Mouse (Mus musculus): ENCODE results near the gene Tasp1. TPM values are rescaled to one million over a fixed set of nuclear protein-coding genes. Genes with fewer than 3 reads are reported as not detected.
"Not testable (repeated sequence)": the region's sequence is repeated elsewhere in the genome, so short reads cannot be mapped to it uniquely, and the experiment has no call there.

Tasp1 gene
- polyA plus RNA-seq, 1 experiment from 2014 or later = 10.1 TPM

DNA sequence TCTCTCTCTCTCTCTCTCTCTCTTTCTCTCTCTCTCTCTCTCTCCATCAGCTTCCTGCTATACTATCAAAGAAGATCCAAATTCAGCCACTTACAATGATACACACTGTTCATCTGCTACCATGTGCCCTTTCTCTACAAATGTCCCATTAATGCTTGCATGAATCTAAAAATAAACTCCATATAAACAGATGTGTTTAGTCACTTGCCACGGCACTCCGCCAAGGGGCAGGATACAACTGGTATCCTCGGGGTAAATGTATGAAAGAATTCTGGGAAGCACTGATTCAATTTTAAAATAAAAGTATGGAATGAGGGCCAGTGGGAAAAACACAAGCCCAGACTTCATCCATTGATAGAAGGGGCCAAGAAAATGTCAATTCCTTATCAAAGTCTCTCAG, 33.4 kb upstream of the Tasp1 start:
- Histone ChIP-seq H3K4me2 (ENCODE audit: low read depth, low read length) (no peak overlapping the region), H3K27ac (ENCODE audit: low read depth) (no peak overlapping the region), H3K9me3 (ENCODE audit: low read length) (no peaks in the 10 kb centered on the region), H3K4me1 (ENCODE audit: insufficient read depth) (no peaks in the 10 kb centered on the region; the same call in 1 of the 2 replicates), H3K36me3 (replicated peaks; ENCODE audit: insufficient read depth, low read length) (no peaks in the 10 kb centered on the region), H3K4me3 (ENCODE audit: low read depth, low read length) (no peak overlapping the region), H3K9ac (replicated peaks) (no peak overlapping the region), H3K27me3 (ENCODE audit: insufficient read depth, low read length) (no peaks in the 10 kb centered on the region)
- no peak for TF ChIP-seq EP300 (IDR thresholded peaks at IDR 0.05; ENCODE audit: low read depth)
- 72% methylated on average over 3 of the region's 3 CpGs for WGBS (ENCODE audit: insufficient replicate concordance)
- ATAC-seq (no peak), DNase-seq (no peak)

DNA sequence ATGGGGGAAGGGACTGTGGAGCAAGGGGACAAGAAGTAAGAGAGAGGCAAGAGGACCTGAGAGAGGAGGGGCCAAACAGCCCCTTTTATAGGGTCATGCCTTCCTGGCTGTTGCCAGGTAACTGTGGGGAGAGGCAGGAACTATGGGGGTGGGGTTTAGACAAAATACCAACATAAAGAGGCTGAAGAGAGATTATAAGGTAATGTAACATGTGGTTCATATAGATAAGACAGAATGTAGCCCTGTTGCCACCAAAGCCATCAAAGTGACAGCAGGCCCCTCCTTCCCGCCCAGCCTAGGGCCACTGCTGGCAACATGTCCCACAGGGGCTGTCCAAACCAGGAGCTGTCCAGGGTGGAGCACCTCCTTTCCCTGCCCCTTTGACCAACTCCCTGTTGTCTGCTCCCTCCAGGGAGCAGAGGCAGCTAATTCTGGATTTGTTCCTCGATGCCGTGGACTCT, 30.6 kb upstream of the Tasp1 start:
- peak overlapping the region; percentile 32; the same call in 1 of the 2 replicates for H3K4me2 ChIP-seq (ENCODE audit: low read depth, low read length)

DNA sequence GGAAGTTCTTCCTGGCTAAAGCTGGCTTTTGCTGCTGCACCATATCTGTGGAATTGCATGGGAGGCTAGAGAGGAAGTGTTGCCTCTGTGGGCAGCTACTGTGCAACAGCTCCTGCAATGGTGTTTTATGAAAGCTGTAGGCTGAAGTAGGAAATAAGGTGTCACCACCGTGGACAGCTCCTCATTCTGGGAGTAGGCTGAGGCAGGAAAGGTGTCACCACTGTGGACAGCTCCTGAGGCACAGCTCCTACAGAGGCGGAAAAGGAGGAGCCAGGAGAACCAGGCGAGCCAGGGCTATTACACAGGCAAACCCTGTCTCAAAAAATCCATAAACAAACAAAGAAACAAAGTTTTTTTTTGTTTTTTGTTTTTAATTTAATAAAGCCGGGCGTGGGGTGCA, 29.4 kb upstream of the Tasp1 start:
- WGBS (ENCODE audit: insufficient replicate concordance) = 84% methylated on average over 5 of the region's 5 CpGs
- no peak overlapping the region for H3K4me3 ChIP-seq (ENCODE audit: low read depth, low read length)
- ATAC-seq = no peak
- H3K9ac ChIP-seq (replicated peaks) = no peak overlapping the region
- no peak overlapping the region for H3K27ac ChIP-seq (ENCODE audit: low read depth)
- no peak for DNase-seq
- TF ChIP-seq EP300 (IDR thresholded peaks at IDR 0.05; ENCODE audit: low read depth) = no peak
- no peak for TF ChIP-seq CTCF (IDR thresholded peaks at IDR 0.05; ENCODE audit: low read depth)
- no peak overlapping the region for H3K4me2 ChIP-seq (ENCODE audit: low read depth, low read length)
- no peaks in the 10 kb centered on the region for H3K9me3 ChIP-seq (ENCODE audit: low read length)
- H3K36me3 ChIP-seq (replicated peaks; ENCODE audit: insufficient read depth, low read length) = no peaks in the 10 kb centered on the region
- H3K4me1 ChIP-seq (ENCODE audit: insufficient read depth) = no peaks in the 10 kb centered on the region; the same call in 1 of the 2 replicates
- no peaks in the 10 kb centered on the region for H3K27me3 ChIP-seq (ENCODE audit: insufficient read depth, low read length)

More for the DNA sequence above, 30.6 kb upstream of the Tasp1 start:
- Histone ChIP-seq H3K36me3 (replicated peaks; ENCODE audit: insufficient read depth, low read length) (no peaks in the 10 kb centered on the region), H3K27me3 (ENCODE audit: insufficient read depth, low read length) (no peaks in the 10 kb centered on the region), H3K4me3 (ENCODE audit: low read depth, low read length) (no peak overlapping the region), H3K9ac (replicated peaks) (0 out of 2 replicates have a peak overlapping the region, but pooled peaks have one; percentile 26), H3K27ac (ENCODE audit: low read depth) (peak overlapping the region; percentile 80), H3K4me1 (ENCODE audit: insufficient read depth) (no peaks in the 10 kb centered on the region; the same call in 1 of the 2 replicates), H3K9me3 (ENCODE audit: low read length) (no peaks in the 10 kb centered on the region)
- DNase-seq (peak; percentile 68), ATAC-seq (peak; percentile 99)
- no peak for TF ChIP-seq CTCF (IDR thresholded peaks at IDR 0.05; ENCODE audit: low read depth)
- TF ChIP-seq EP300 (IDR thresholded peaks at IDR 0.05; ENCODE audit: low read depth) = peak; percentile 94
- WGBS (ENCODE audit: insufficient replicate concordance) = 52% methylated on average over 3 of the region's 3 CpGs

DNA sequence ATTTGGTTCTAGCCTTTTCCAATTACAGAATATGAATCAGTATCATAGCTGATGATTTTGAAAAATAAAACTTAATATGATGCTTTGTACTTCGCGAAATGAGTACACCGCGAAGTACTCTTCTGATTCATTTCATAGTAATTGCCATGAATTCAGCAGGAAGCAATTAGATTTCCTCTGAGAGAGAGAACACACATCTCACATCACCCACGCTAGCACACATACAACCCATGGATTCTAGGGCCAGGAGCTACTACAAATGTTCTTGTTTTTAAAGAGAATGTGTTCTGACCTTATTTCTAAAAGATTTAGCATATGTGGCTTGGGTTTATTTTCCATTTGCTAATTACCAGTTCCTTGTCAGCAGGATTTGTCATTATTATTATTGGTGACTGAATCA, 26.8 kb upstream of the Tasp1 start:
- DNase-seq (no peak), ATAC-seq (no peak)
- Histone ChIP-seq H3K4me1 (ENCODE audit: insufficient read depth) (no peaks in the 10 kb centered on the region; the same call in 1 of the 2 replicates), H3K4me2 (ENCODE audit: low read depth, low read length) (no peak overlapping the region), H3K9ac (replicated peaks) (no peak overlapping the region), H3K27me3 (ENCODE audit: insufficient read depth, low read length) (no peaks in the 10 kb centered on the region), H3K36me3 (replicated peaks; ENCODE audit: insufficient read depth, low read length) (no peaks in the 10 kb centered on the region), H3K27ac (ENCODE audit: low read depth) (no peak overlapping the region), H3K4me3 (ENCODE audit: low read depth, low read length) (no peak overlapping the region), H3K9me3 (ENCODE audit: low read length) (no peaks in the 10 kb centered on the region)
- TF ChIP-seq EP300 (IDR thresholded peaks at IDR 0.05; ENCODE audit: low read depth) (no peak), CTCF (IDR thresholded peaks at IDR 0.05; ENCODE audit: low read depth) (no peak)
- 87% methylated on average over 5 of the region's 5 CpGs for WGBS (ENCODE audit: insufficient replicate concordance)

DNA sequence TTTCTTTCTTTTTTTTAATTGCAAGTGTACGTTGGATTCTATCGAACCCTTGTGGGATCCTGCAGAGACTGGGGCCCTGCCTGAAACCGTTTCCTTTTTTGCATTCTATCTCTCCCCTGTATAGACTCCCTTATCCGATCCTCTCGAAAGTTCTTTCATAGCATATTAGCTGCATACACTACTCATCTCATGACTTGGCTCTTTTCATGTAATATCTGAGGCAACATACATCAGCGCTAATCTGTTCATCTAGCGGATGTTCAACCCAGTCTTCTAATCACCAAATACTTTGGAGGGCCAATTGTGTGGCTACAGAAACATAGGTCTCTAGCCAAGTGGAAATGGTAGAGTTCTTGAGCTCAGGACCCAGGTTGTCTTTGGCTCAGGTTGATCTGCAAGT, 17.6 kb upstream of the Tasp1 start:
- Histone ChIP-seq H3K36me3 (replicated peaks; ENCODE audit: insufficient read depth, low read length) (no peaks in the 10 kb centered on the region), H3K9ac (replicated peaks) (no peak overlapping the region), H3K9me3 (ENCODE audit: low read length) (no peaks in the 10 kb centered on the region), H3K4me3 (ENCODE audit: low read depth, low read length) (no peak overlapping the region), H3K27ac (ENCODE audit: low read depth) (no peak overlapping the region), H3K4me1 (ENCODE audit: insufficient read depth) (no peaks in the 10 kb centered on the region), H3K27me3 (ENCODE audit: insufficient read depth, low read length) (no peaks in the 10 kb centered on the region), H3K4me2 (ENCODE audit: low read depth, low read length) (no peak overlapping the region)
- TF ChIP-seq EP300 (IDR thresholded peaks at IDR 0.05; ENCODE audit: low read depth) (no peak), CTCF (IDR thresholded peaks at IDR 0.05; ENCODE audit: low read depth) (no peak)
- ATAC-seq (no peak), DNase-seq (no peak)
- WGBS (ENCODE audit: insufficient replicate concordance) = 75% methylated on average over 7 of the region's 7 CpGs

DNA sequence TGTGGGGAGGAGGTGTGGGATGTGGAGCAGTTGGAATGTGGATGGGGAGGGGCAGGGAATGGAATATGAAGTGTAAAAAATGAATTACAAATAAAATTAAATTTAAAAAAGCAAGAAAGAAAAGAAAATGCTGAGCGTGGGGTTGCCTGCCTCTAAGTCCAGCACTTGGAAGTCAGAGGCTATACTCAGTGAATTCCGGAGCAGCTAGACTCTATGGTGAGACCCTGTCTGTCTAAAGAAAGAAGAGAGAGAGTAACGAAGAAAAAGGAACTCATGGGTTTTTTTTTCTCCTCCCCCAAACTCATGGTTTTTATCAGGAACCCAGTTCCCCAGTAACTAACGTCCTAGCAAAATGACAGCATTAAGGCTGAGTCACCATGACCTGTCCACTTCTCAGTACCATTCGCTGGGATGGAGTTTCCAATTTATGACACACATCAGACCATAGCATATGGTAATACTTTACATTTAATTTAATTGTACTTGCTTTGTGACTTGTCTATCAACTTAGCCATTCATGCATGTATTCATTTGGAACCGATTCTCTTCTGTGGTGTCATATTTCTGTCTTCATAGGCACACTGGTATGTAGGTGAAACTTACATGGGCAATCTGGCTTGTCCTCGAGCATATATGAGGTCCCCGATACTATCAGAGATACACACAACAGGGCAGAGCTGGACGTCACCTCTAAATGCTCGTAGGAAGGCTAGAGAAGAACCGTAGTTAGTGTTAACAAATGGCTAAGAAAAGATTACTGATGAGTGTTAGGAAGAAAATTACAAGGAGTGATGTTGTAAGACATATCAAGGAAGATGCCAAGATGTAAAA, 14.4 kb upstream of the Tasp1 start:
- Histone ChIP-seq H3K9ac (replicated peaks) (no peak overlapping the region), H3K9me3 (ENCODE audit: low read length) (no peaks in the 10 kb centered on the region), H3K4me2 (ENCODE audit: low read depth, low read length) (no peak overlapping the region), H3K27me3 (ENCODE audit: insufficient read depth, low read length) (no peaks in the 10 kb centered on the region), H3K4me1 (ENCODE audit: insufficient read depth) (no peaks in the 10 kb centered on the region), H3K36me3 (replicated peaks; ENCODE audit: insufficient read depth, low read length) (no peaks in the 10 kb centered on the region), H3K27ac (ENCODE audit: low read depth) (0 out of 2 replicates have a peak overlapping the region, but pooled peaks have one; percentile 22), H3K4me3 (ENCODE audit: low read depth, low read length) (no peak overlapping the region)
- ATAC-seq (peak; percentile 71), DNase-seq (no peak)
- no peak for TF ChIP-seq CTCF (IDR thresholded peaks at IDR 0.05; ENCODE audit: low read depth)
- no peak for TF ChIP-seq EP300 (IDR thresholded peaks at IDR 0.05; ENCODE audit: low read depth)
- WGBS (ENCODE audit: insufficient replicate concordance) = 70% methylated on average over 11 of the region's 11 CpGs

DNA sequence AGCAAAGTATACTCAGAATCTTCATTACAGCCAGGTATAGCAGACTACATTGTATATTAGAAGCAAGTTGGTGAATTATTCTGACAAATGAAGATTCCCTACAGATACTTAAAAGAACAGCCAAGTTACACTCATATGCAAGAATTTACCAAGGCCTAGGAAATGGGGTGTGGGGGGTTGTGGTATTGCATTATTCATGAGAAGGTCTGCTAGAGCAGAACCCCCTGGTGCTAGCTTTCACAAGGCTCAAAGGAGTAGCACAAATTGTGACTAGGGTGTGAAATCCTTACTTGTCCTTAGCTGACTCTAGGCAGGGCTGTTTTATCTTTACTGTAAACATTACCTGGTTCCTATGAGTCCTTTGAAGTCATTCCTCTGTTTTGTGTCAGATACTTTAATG, 12.7 kb upstream of the Tasp1 start:
- not testable (repeated sequence) for H3K27me3 ChIP-seq (ENCODE audit: insufficient read depth, low read length); DNase-seq; ATAC-seq; H3K9me3 ChIP-seq (ENCODE audit: low read length); H3K4me2 ChIP-seq (ENCODE audit: low read depth, low read length); H3K27ac ChIP-seq (ENCODE audit: low read depth); H3K4me3 ChIP-seq (ENCODE audit: low read depth, low read length); H3K4me1 ChIP-seq (ENCODE audit: insufficient read depth); H3K36me3 ChIP-seq (replicated peaks; ENCODE audit: insufficient read depth, low read length); H3K9ac ChIP-seq (replicated peaks)

All from liver, postnatal 0 days (tissue).